Mouse (Mus musculus) liver, adult 2 months (tissue): Measurements from ENCODE around the gene Baz2b. TPM values are rescaled to one million over a fixed set of nuclear protein-coding genes. Genes with fewer than 3 reads are reported as not detected.
"Not testable (repeated sequence)": the region's sequence is repeated elsewhere in the genome, so short reads cannot be mapped to it uniquely, and the experiment has no call there.

ENCODE experiments used
- DNase-seq: peaks from one replicate; pipeline ENCODE4 v3.0.0-alpha.2; 2011; ENCODE audit warnings: low read depth, low spot score; ENCODE audit errors: extremely low read depth
- H3K27ac ChIP-seq: fragments of 200-500 bp; replicated peaks from 2 replicates; pipeline ENCODE4 v1.5.1; 2012; ENCODE audit warnings: low read depth, mild to moderate bottlenecking, control low read depth, inconsistent platforms, low read length; ENCODE audit not compliant: insufficient read depth
- H3K27me3 ChIP-seq: fragments of 200-500 bp; 2 replicates; pipeline ENCODE4 v1.6.1; 2012; ENCODE audit warnings: mild to moderate bottlenecking, moderate library complexity, low read length, inconsistent platforms; ENCODE audit not compliant: control insufficient read depth, insufficient read depth
- H3K36me3 ChIP-seq: fragments of 200-500 bp; 2 replicates; pipeline ENCODE4 v1.6.1; 2012; ENCODE audit warnings: low read length, inconsistent platforms; ENCODE audit not compliant: control insufficient read depth, insufficient read depth
- H3K4me1 ChIP-seq: fragments of 200-500 bp; 2 replicates; pipeline ENCODE4 v1.6.1; 2011; ENCODE audit warnings: low read length; ENCODE audit not compliant: control insufficient read depth, insufficient read depth
- H3K4me3 ChIP-seq: fragments of 200-500 bp; 2 replicates; pipeline ENCODE4 v1.5.1; 2011; ENCODE audit warnings: low read depth, mild to moderate bottlenecking, control low read depth, low read length, moderate library complexity; ENCODE audit not compliant: insufficient read depth
- H3K79me2 ChIP-seq: fragments of 200-500 bp; 2 replicates; pipeline ENCODE4 v1.6.1; 2012; ENCODE audit warnings: inconsistent platforms, mild to moderate bottlenecking, low read length, moderate library complexity; ENCODE audit not compliant: control insufficient read depth, insufficient read depth
- H3K9ac ChIP-seq: fragments of 200-500 bp; 2 replicates; pipeline ENCODE4 v1.6.1; 2012; ENCODE audit warnings: low read depth, mild to moderate bottlenecking, control low read depth, inconsistent platforms, low read length
- CTCF ChIP-seq: fragments of 200-500 bp; IDR thresholded peaks from 2 replicates; pipeline ENCODE4 v1.5.1; 2011; ENCODE audit warnings: low read depth, low read length, control low read depth
- POLR2A ChIP-seq: fragments of 200-500 bp; IDR thresholded peaks from 2 replicates; pipeline ENCODE4 v1.6.1; 2011; ENCODE audit warnings: low read length, control low read depth; ENCODE audit not compliant: insufficient read depth; ENCODE audit errors: extremely low read depth
- WGBS: fragments of 180-500 bp; shearing (Covaris S2); methylation state at CpG from one replicate; pipeline ENCODE4 v1.1.7; 2018; 5-methylcytosine and 5-hydroxymethylcytosine counted together
- polyA plus RNA-seq: library from polyadenylated mRNA; depleted of rRNA; stranded (reverse); fragments of >200 nt; gene quantifications from 2 replicates; pipeline ENCODE4 v1.2.3, GENCODE M21; 2012
- total RNA-seq: library from RNA; depleted of rRNA; stranded (reverse); fragments of >200 nt; gene quantifications from 2 replicates; pipeline ENCODE4 v1.2.3, GENCODE M21; 2014

Gene Baz2b
- total and polyA plus RNA-seq, 2 experiments: 4.8 to 23.5 TPM

GRCm38 (mm10) chr2:60076025-60076424, 133.6 kb downstream of the Baz2b start:
- TF ChIP-seq POLR2A (no peak), CTCF (no peak)
- Histone ChIP-seq H3K9ac (no peak overlapping the region), H3K79me2 (no peaks in the 10 kb centered on the region; the same call in 1 of the 2 replicates), H3K4me3 (no peak overlapping the region), H3K27ac (no peak overlapping the region), H3K4me1 (no peaks in the 10 kb centered on the region), H3K27me3 (no peaks in the 10 kb centered on the region), H3K36me3 (no peaks in the 10 kb centered on the region)
- 84% methylated on average over 1 of the region's 1 CpGs for WGBS
- no peak for DNase-seq

GRCm38 (mm10) chr2:60073798-60074197, 135.8 kb downstream of the Baz2b start:
- not testable (repeated sequence) for H3K4me1 ChIP-seq, H3K9ac ChIP-seq, DNase-seq, H3K79me2 ChIP-seq, H3K4me3 ChIP-seq, H3K27ac ChIP-seq, H3K27me3 ChIP-seq, H3K36me3 ChIP-seq
- WGBS: 69% methylated on average over 1 of the region's 1 CpGs

GRCm38 (mm10) chr2:60071813-60072212, 137.8 kb downstream of the Baz2b start:
- no peak for DNase-seq
- 62% methylated on average over 8 of the region's 8 CpGs for WGBS
- H3K79me2 ChIP-seq: no peaks in the 10 kb centered on the region; the same call in 1 of the 2 replicates
- H3K27ac ChIP-seq: no peak overlapping the region
- no peaks in the 10 kb centered on the region for H3K4me1 ChIP-seq
- H3K4me3 ChIP-seq: no peak overlapping the region
- H3K36me3 ChIP-seq: no peaks in the 10 kb centered on the region
- no peak for TF ChIP-seq CTCF
- no peak overlapping the region for H3K9ac ChIP-seq
- H3K27me3 ChIP-seq: no peaks in the 10 kb centered on the region

- Histone ChIP-seq H3K4me3 (no peak overlapping the region), H3K27me3 (no peaks in the 10 kb centered on the region), H3K27ac (no peak overlapping the region), H3K4me1 (no peaks in the 10 kb centered on the region), H3K36me3 (no peaks in the 10 kb centered on the region), H3K79me2 (no peaks in the 10 kb centered on the region; the same call in 1 of the 2 replicates), H3K9ac (no peak overlapping the region)
- DNase-seq: no peak
- WGBS: 88% methylated on average over 5 of the region's 5 CpGs
- TF ChIP-seq CTCF: no peak
- TF ChIP-seq POLR2A: no peak
Measured at GRCm38 (mm10) chr2:60070938-60071337, 138.7 kb downstream of the Baz2b start.

- H3K4me3 ChIP-seq: no peak overlapping the region
- peaks cover 8% of the 10 kb centered on the region; the same call in 1 of the 2 replicates for H3K79me2 ChIP-seq
- 96% methylated on average over 3 of the region's 3 CpGs for WGBS
- no peak for DNase-seq
- H3K27ac ChIP-seq: no peak overlapping the region
- no peak overlapping the region for H3K9ac ChIP-seq
- H3K4me1 ChIP-seq: no peaks in the 10 kb centered on the region
- no peaks in the 10 kb centered on the region for H3K36me3 ChIP-seq
- TF ChIP-seq POLR2A (no peak), CTCF (no peak)
- H3K27me3 ChIP-seq: no peaks in the 10 kb centered on the region
Measured at GRCm38 (mm10) chr2:60068468-60068867, 141.2 kb downstream of the Baz2b start.

- Histone ChIP-seq H3K4me3 (no peak overlapping the region), H3K79me2 (peaks cover 11% of the 10 kb centered on the region; the same call in 1 of the 2 replicates), H3K36me3 (no peaks in the 10 kb centered on the region; the same call in 1 of the 2 replicates), H3K4me1 (peaks cover 4% of the 10 kb centered on the region; the same call in 1 of the 2 replicates), H3K27ac (no peak overlapping the region), H3K27me3 (no peaks in the 10 kb centered on the region), H3K9ac (no peak overlapping the region)
- DNase-seq: no peak
- 90% methylated on average over 5 of the region's 5 CpGs for WGBS
- TF ChIP-seq POLR2A (no peak), CTCF (no peak)
Measured at GRCm38 (mm10) chr2:60065415-60065814, 144.2 kb downstream of the Baz2b start.
